Mouse (Mus musculus) cerebellum, adult 2 months (tissue): ENCODE data around the gene Sync. TPM values are rescaled to one million over a fixed set of nuclear protein-coding genes. Genes with fewer than 3 reads are reported as not detected.

ENCODE experiments used
- DNase-seq, 2 experiments: peaks; one replicate each; pipeline ENCODE4 v3.0.0; 2021
- H3K27ac ChIP-seq: fragments of 200-500 bp; 2 replicates; pipeline ENCODE4 v1.5.1; 2012; ENCODE audit warnings: low read length, control low read depth, inconsistent platforms; ENCODE audit not compliant: insufficient read depth
- H3K27me3 ChIP-seq: fragments of 200-500 bp; 2 replicates; pipeline ENCODE4 v1.6.1; 2012; ENCODE audit warnings: inconsistent platforms, mild to moderate bottlenecking, low read length, moderate library complexity; ENCODE audit not compliant: control insufficient read depth, insufficient read depth
- H3K4me1 ChIP-seq: fragments of 200-500 bp; 2 replicates; pipeline ENCODE4 v1.6.1; 2011; ENCODE audit warnings: low read length; ENCODE audit not compliant: control insufficient read depth, insufficient read depth
- H3K4me3 ChIP-seq: fragments of 200-500 bp; replicated peaks from 2 replicates; pipeline ENCODE3; 2011; ENCODE audit warnings: mild to moderate bottlenecking, low read depth, low read length, control low read depth; ENCODE audit not compliant: insufficient read depth
- CTCF ChIP-seq: fragments of 200-500 bp; IDR thresholded peaks from 2 replicates; pipeline ENCODE4 v1.5.1; 2011; ENCODE audit warnings: low read depth, mild to moderate bottlenecking, control low read depth, low read length, moderate library complexity, borderline replicate concordance; ENCODE audit not compliant: insufficient read depth
- POLR2A ChIP-seq: fragments of 200-500 bp; IDR thresholded peaks from 2 replicates; pipeline ENCODE4 v1.6.1; 2011; ENCODE audit warnings: low read length, control low read depth, borderline replicate concordance; ENCODE audit not compliant: insufficient read depth
- WGBS: fragments of 180-500 bp; shearing (Covaris S2); methylation state at CpG from one replicate; pipeline ENCODE4 v1.1.7; 2018; 5-methylcytosine and 5-hydroxymethylcytosine counted together
- polyA plus RNA-seq: library from polyadenylated mRNA; depleted of rRNA; stranded (reverse); fragments of >200 nt; gene quantifications from 2 replicates; pipeline ENCODE4 v1.2.3, GENCODE M21; 2012

Sync gene
- polyA plus RNA-seq, 1 experiment: 1.4 TPM

- no peaks in the 10 kb centered on the region for H3K27me3 ChIP-seq
- H3K27ac ChIP-seq: 0 out of 2 replicates have a peak overlapping the region, but pooled peaks have one; percentile 28
- WGBS: 45% methylated on average over 15 of the region's 15 CpGs
- peak overlapping the region; percentile 32 for H3K4me3 ChIP-seq
- DNase-seq: no peak
- H3K4me1 ChIP-seq: peaks cover 30% of the 10 kb centered on the region
- TF ChIP-seq POLR2A: no peak
- TF ChIP-seq CTCF: no peak
Observed at GRCm38 (mm10) chr4:129246360-129247301, 40.8 kb upstream of the Sync start.

DNA sequence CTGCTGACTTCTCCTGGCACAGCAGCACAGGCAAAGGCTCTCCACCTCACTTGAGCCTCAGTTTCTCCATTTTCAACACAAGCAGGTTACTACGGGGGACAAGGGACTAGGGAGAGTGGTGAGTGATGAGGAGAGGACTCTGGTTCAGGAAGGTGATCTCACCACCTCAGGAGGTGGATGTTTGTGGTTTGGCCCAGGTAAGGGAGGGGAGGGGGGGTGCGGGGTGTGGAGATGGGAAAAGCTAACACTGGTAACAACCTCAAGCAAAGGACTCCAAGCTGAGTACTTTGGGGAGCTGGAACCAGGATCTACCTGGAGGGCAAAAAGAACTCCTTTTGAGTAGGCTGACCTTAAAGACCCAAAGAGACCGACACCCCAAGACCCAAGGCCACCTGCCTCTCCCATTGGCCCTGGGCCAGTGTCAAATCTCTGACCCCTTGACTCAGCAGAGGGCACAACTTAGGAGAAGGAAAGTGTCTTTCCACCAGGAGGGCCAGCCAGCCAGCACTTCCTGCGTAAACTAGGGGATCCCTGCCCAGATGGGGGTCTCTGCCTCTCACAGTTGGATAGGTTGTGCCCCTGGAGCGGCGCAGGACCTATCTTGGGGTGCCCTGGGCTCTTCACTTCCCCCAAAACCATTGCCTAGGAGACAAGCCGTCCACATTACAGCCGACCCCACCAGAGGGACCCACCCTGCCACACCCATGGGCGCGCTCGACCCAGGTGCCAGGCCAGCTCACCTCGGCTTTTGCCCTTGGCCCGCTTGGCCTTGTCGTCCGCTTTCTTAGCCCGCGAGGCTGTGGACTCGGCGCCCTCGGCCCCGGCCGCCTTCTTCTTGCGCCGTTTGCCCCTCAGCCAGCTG, 39.8 kb upstream of the Sync start:
- TF ChIP-seq CTCF (no peak), POLR2A (no peak)
- Histone ChIP-seq H3K4me3 (peak overlapping the region; percentile 50), H3K27me3 (no peaks in the 10 kb centered on the region), H3K27ac (peak overlapping the region; percentile 4; the same call in 1 of the 2 replicates), H3K4me1 (peaks cover 28% of the 10 kb centered on the region)
- WGBS: 13% methylated on average over 24 of the region's 24 CpGs
- DNase-seq: no peak

DNA sequence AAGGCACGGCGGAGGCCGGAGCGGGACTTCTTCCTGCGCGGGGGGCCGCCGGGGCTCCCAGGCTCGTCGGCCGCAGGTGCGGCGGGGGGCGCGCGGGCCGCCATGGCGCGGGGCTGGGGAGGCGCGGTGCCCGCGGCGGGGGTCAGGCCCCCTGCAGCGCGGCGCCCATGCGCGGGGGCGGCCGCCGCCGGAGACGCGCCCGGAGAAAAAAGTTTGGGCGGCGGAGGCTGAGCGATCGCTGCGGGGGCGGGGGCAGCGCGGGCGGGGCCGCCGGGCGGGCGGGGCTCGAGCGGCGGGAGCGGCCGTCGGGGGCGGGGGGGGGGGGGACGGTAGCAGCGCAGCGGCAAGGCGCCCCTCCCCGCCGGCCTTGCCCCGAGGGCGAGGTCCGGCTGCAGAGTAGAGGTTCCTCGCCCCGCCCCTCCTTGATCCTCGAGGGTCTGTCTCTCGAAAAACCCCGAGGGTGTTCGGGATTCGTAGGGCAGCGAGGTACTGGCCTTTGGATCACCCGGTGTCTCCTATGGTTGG, 39.1 kb upstream of the Sync start:
- DNase-seq: no peak
- peak overlapping the region; percentile 4; the same call in 1 of the 2 replicates for H3K27ac ChIP-seq
- WGBS: 2% methylated on average over 51 of the region's 74 CpGs
- no peaks in the 10 kb centered on the region for H3K27me3 ChIP-seq
- TF ChIP-seq CTCF (no peak), POLR2A (no peak)
- H3K4me1 ChIP-seq: peaks cover 28% of the 10 kb centered on the region
- H3K4me3 ChIP-seq: peak overlapping the region; percentile 57

DNA sequence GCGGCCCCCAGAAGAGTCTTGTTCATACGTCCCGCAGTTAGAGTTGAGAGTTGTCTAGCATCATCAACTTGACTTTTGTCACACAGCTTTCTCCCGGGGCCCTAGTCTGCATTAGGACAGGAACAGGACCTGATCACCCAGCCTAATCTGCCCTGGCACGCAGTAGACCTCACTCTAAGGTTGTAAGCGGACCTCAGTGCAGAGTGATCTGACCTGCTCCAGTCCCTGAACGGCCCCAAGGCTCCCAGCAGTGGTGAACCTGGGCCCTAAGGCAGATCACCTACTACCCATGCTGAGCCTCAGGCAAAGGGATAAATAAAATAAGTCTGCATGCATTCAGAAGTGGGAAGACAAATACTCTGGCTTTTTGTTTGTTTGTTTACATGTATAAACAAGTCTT, 38.1 kb upstream of the Sync start:
- Histone ChIP-seq H3K4me3 (no peak overlapping the region), H3K4me1 (peaks cover 28% of the 10 kb centered on the region), H3K27me3 (no peaks in the 10 kb centered on the region), H3K27ac (no peak overlapping the region)
- TF ChIP-seq POLR2A (no peak), CTCF (no peak)
- 65% methylated on average over 7 of the region's 7 CpGs for WGBS
- no peak for DNase-seq

DNA sequence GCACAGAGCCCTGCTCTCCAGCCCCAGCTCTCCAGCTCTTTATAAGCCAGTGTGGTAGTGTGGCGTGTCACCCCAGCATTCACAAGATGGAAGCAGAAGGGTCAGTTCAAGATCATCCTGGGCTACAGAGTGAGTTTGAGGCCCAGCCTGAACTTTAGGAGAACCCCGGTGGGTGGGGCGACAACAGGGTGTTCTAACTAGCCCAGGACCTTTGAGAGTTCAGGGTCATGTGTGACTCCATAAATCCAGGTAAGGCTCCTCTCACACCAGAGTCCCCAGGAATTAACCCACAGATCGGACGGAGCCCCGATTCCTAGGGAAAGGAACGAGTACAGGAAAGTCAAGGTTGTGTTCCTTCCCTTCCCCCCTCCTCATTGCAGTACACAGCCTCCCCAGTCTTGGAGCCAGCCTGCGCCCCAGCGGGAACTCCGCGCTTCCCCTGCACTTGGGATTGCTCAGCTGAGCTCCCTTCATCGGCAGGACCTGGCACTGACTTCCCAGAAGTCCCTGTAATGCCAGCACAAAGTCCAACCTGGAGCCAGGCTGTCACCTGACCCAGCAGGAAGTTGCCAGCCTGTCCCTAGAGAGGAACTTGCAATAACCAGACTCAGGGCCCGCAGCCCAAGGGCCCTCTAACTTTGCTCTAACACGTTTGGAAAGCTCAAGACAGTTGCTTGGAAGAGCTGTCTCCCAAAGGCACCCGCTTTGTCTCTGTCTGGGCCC, 36.5 kb upstream of the Sync start:
- H3K27ac ChIP-seq: no peak overlapping the region
- WGBS: 26% methylated on average over 15 of the region's 15 CpGs
- no peak overlapping the region for H3K4me3 ChIP-seq
- H3K27me3 ChIP-seq: no peaks in the 10 kb centered on the region
- peaks cover 28% of the 10 kb centered on the region for H3K4me1 ChIP-seq
- TF ChIP-seq POLR2A: no peak
- TF ChIP-seq CTCF: no peak
- peak; percentile 56 to 76 for DNase-seq

GRCm38 (mm10) chr4:129251482-129252125, 35.8 kb upstream of the Sync start:
- Histone ChIP-seq H3K27ac (no peak overlapping the region), H3K4me1 (peaks cover 23% of the 10 kb centered on the region), H3K4me3 (no peak overlapping the region), H3K27me3 (no peaks in the 10 kb centered on the region)
- no peak for TF ChIP-seq CTCF
- TF ChIP-seq POLR2A: no peak
- WGBS: 44% methylated on average over 15 of the region's 15 CpGs
- DNase-seq: no peak

GRCm38 (mm10) chr4:129252492-129252891, 34.9 kb upstream of the Sync start:
- H3K27ac ChIP-seq: no peak overlapping the region
- 96% methylated on average over 2 of the region's 2 CpGs for WGBS
- DNase-seq: no peak
- H3K4me1 ChIP-seq: peaks cover 19% of the 10 kb centered on the region
- TF ChIP-seq CTCF: no peak
- no peak for TF ChIP-seq POLR2A
- no peak overlapping the region for H3K4me3 ChIP-seq
- no peaks in the 10 kb centered on the region for H3K27me3 ChIP-seq
